Mouse (Mus musculus) urinary bladder, postnatal 10 days (tissue): ENCODE measurements around the gene Pak4.
"Not testable (repeated sequence)": the region's sequence is repeated elsewhere in the genome, so short reads cannot be mapped to it uniquely, and the experiment has no call there.

Experiments used
- DNase-seq: peaks from one replicate; pipeline ENCODE4 v3.0.0; 2022; ENCODE audit warnings: low spot score

Pak4 gene

DNA sequence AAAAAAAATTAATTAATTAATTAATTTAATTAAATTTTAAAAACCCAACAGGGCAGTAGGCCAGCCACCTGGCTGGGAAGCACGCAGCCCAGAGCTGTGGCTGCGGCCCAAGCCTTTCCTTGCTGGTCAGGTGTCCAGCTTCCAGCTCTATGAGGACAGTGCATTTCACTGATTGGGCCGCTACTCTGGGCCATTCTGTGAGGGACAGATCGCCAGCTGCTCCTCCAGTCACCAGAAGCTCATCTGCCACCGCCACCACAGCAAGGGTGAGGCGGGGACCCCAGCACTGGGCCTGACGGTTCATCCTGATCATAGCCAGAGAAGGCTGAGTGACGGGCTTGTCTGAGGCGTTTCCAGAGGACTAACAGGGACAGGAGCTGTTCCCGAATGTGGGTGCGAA is 36.0 kb downstream of the Pak4 start:
- DNase-seq: no peak

DNA sequence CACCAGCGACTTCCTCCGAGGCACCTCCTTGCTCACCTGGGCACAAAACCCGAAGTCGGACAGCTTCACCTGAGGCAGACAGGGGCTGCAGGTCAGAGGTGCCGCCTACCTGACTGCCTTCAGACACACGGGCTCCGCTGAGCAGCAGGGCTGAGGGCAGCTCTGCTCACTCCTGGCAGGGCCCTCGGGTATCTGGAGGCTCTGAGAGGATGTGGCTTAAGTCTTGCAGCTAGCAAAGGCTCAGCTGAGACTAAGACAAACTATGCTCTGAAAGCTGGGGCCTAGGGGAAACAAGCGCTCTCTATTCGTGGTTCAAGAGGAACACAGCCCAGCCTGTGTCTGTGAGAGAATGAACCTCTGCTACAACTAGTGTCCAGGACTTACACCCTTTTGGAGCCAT is 37.1 kb downstream of the Pak4 start:
- no peak for DNase-seq

DNA sequence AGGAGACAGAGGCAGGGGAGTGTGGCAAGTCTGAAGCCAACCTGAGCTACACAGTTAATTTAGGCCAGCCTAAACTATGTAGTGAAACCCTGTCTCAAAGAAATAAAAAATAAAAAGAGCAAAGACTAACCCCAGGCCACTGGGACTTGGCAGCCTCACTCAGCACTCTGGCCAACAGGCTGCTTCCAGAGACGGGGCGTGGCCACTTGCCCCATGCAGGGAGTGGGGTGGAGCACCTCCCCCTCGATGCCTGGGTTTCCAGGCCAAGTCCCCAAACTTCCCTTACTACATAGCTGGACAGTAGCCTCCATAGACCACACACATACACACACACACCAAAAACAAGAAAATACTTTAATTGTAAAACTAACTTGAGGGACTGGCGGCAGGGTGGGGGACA is 39.5 kb downstream of the Pak4 start:
- DNase-seq: no peak

DNA sequence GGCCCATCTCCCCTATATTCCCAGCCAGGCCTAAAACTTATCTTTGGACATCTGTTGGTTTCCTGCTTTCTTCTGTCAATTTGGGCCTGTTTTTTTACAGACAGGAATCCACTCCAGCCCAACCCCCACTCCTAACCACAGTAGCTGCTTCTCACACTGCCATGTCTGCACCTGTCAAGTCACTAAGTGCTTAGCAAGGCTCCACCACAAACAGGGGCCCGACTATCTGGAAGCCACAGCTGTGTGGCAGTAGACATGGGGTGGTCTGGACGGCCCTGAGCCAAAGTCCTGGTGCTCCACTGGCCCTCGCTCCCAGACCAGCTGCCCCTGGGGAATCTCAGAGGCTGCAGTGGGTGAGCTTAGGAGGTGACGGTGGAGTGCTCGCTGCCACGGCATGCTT is 40.3 kb downstream of the Pak4 start:
- no peak for DNase-seq

GRCm38 (mm10) chr7:28557069-28557468 is 40.9 kb downstream of the Pak4 start:
- DNase-seq: no peak

DNA sequence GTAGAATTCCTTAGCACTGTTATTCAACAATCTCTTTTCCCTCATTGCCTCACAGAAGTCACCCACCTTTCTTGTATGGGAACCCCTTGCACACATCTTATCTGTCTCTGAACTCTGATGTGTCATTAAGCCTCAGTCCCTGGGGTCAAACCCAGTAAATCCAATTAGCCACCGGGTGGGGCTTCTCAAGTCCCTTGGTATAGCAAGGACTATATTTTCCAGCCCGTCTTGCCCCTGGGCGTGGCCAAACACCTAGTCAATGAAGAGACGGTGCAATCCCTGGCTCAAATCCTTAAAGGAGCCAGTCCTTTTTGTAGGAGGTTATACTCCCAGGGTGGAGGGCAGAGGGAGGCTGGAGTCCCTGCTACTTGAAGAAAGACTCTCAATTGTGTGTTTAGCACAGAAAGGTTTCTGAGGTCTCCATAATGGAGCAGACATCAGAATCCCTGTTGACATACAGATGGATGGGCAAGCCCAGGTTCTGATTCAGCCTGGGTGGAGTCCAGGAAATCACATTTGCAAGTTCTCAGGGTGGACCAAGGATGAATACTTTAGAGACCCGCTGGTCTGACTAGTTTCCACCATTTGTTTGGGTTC is 41.9 kb downstream of the Pak4 start:
- no peak for DNase-seq

DNA sequence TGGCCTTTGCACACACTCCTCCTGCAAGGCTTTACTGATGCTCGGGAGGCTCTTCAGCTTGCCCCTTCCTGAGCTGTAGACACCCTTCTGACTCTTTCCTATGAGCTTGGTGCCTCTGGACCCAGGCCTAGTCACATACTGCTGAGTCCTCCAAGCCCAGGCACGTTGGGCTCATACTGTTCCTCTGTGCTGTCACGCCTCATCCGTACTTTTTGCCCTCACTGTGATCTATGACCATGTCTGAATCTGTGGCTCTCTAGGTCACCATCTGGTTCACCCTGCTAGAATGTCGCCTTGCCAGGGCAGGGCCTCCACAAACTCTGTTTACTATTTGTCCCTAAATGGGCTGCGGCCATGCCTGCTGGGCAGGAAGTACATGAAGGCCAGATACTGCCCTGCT is 44.9 kb downstream of the Pak4 start:
- no peak for DNase-seq

- DNase-seq: no peak
Measured at GRCm38 (mm10) chr7:28547628-28548027, 50.4 kb downstream of the Pak4 start.

GRCm38 (mm10) chr7:28547154-28547553 is 50.8 kb downstream of the Pak4 start, which contains the start of gene Nccrp1:
Gene Nccrp1, minus strand, starts transcription at chr7:28547254.
- DNase-seq: no peak

DNA sequence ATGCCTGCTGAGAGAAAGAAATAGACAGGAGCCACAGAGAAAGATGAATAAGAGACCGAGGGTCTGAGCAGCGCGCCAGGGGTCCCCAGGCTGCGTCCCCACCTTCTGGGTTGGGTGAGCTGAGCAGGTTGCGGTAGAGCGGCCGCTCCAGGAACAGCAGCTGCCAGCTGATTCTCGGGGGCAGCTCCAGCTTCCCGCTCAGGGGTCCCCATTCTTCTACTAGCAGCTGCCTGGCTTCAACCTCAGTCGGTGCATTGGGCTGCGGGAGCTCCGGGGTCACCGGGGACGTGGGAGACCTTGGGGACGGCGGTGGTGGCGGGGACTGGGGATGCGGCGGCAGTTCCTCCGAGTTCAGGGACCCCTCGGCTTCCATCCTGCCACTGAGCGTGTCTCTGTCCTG is 51.3 kb downstream of the Pak4 start:
- DNase-seq: no peak

- no peak for DNase-seq
Measured at GRCm38 (mm10) chr7:28545891-28546210, 52.1 kb downstream of the Pak4 start.

GRCm38 (mm10) chr7:28545048-28545890 is 52.7 kb downstream of the Pak4 start:
- no peak for DNase-seq

DNA sequence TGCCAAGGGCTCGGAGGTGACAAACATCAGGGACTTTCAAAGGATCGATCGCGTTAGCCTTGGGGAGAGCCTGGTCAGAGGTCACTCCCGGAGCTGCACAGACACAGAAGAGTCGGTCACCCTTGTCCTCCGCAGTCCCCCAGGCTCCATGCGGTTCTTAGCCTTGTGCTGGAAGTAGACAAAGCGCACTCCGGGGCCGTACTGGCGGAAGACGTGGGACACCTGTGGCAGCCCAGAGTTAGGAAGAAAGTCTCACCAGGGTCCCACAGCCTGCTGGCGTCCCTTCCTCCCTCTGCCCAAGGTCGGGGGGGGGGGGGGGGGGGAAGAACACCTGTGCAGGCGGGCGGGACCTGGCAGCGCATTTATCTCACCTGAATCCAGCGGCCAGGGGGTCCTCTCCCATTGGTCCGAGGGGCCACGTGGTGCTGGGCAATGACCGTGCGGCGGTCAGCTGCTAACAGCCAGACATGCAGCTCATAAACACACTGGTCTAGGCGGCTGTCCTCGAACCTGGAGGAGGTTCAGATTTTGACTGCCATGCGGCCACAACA is 53.9 kb downstream of the Pak4 start:
- DNase-seq: no peak

- no peak for DNase-seq
Measured at GRCm38 (mm10) chr7:28540526-28540925, 57.5 kb downstream of the Pak4 start, which contains the start of gene Sycn. Gene Sycn, plus strand, starts transcription at chr7:28540885.

DNA sequence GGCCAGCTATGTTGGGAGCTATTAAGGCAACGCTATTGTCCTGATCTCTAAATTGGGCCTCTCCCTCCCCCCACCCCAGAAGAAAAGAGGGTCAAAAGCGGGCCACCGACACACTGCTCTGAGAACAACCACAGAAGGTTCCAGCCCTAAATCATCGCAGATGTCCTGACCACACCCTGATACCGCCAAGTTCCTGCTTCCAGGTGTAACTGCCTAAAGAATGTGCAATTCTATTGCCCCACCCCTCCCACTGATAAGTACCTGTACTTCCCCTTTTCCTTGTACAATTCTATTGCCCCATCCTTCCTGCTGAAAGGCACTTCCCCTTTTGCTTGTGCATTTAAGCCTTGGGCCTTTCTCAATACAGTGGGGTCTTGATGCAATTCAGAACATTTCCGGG is 59.1 kb downstream of the Pak4 start:
- DNase-seq: not testable (repeated sequence)

- no peak for DNase-seq
Measured at GRCm38 (mm10) chr7:28532005-28532404, 66.0 kb downstream of the Pak4 start.

- DNase-seq: peak; percentile 36
Measured at GRCm38 (mm10) chr7:28527922-28528719, 69.9 kb downstream of the Pak4 start.

DNA sequence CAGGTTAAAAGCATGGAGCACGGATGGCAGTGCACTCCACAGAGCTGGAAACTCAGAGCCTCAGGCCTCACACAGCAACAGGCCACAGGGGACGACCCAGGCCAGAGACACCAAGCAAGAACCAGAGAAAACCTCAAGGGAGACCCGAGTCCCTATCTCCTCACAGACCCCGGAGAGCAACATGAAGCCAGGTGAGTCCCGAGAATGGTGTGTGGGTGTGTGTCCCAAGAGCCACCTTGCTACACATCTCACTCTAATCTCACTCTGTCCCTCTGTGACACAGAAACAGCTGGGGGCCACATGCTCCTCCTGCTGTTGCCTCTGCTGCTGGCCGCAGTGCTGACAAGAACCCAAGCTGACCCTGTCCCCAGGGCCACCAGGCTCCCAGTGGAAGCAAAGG is 75.4 kb downstream of the Pak4 start, which contains the start of gene Ifnl3:
Gene Ifnl3 (plus strand): TSS at position 301 of the 400 bp plus-strand sequence.
- DNase-seq: not testable (repeated sequence)

GRCm38 (mm10) chr7:28511441-28511840 is 86.5 kb downstream of the Pak4 start:
- DNase-seq: no peak

GRCm38 (mm10) chr7:28510405-28510974 is 87.5 kb downstream of the Pak4 start, which contains the start of gene Ifnl2:
Gene Ifnl2, minus strand, starts transcription at chr7:28510455.
- not testable (repeated sequence) for DNase-seq

DNA sequence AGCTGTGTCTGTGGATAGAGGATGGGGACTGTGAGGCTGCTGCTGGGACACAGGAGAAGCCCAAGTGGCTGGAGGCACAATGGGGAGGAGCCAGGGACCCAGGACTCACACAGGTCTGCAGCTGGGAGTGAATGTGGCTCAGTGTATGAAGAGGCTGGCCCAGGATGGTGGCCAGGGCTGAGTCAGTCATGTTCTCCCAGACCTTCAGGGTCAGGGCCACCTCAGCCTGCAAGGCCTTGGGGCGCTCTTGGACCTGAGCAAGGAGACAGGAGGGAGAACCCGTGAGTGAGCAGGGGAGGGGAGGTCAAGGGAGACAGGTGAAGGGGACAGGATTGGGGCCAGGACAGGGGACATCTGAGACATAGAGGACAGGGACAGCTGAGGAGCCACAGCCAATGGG is 88.9 kb downstream of the Pak4 start:
- DNase-seq: not testable (repeated sequence)
